Mouse (Mus musculus): ENCODE measurements around the gene Tysnd1. TPM values are rescaled to one million over a fixed set of nuclear protein-coding genes. Genes with fewer than 3 reads are reported as not detected.
A peak's percentile ranks its signal among the peaks of the same experiment; 100 is the strongest.

Gene Tysnd1
- 33.4 and 39.0 TPM in 2 replicates for polyA plus RNA-seq (2014; fragmentation: Nextera tagmentation; extraction: Ambion mirVana)

- Histone ChIP-seq H3K4me1 (replicated peaks; ENCODE audit: control insufficient read depth, insufficient read depth, low read length) (peaks cover 9% of the 10 kb centered on the region), H3K36me3 (ENCODE audit: control insufficient read depth, insufficient read depth, low read length) (peaks cover 11% of the 10 kb centered on the region; the same call in 1 of the 2 replicates), H3K9ac (ENCODE audit: low read length) (peak within 1 kb of the TSS; percentile 75), H3K27ac (ENCODE audit: low read depth, low read length) (no peak within 1 kb of the TSS), H3K4me2 (ENCODE audit: low read depth, low read length, severe bottlenecking) (peak within 1 kb of the TSS; percentile 100), H3K4me3 (ENCODE audit: low read depth, low read length) (peak within 1 kb of the TSS; percentile 88), H3K9me3 (ENCODE audit: control insufficient read depth, low read length) (no peaks in the 10 kb centered on the region), H3K27me3 (ENCODE audit: control insufficient read depth, insufficient read depth, low read length) (no peaks in the 10 kb centered on the region)
- DNase-seq (ENCODE audit: low spot score) (peak; percentile 97), ATAC-seq (replicated peaks; ENCODE audit: low FRiP score) (peak; percentile 99)
- WGBS, result under 1% methylated on average over 42 of the region's 42 CpGs
Observed at GRCm38 (mm10) chr10:61694870-61695670, at the start of gene Tysnd1. Tysnd1 (plus strand) TSS chr10:61695514.

GRCm38 (mm10) chr10:61646557-61646956, 48.8 kb upstream of the Tysnd1 start:
- Histone ChIP-seq H3K4me3 (ENCODE audit: low read depth, low read length) (no peak overlapping the region), H3K27ac (ENCODE audit: low read depth, low read length) (no peak overlapping the region), H3K4me2 (ENCODE audit: low read depth, low read length, severe bottlenecking) (no peak overlapping the region), H3K27me3 (ENCODE audit: control insufficient read depth, insufficient read depth, low read length) (no peaks in the 10 kb centered on the region), H3K9ac (ENCODE audit: low read length) (no peak overlapping the region), H3K36me3 (ENCODE audit: control insufficient read depth, insufficient read depth, low read length) (no peaks in the 10 kb centered on the region; the same call in 1 of the 2 replicates), H3K9me3 (ENCODE audit: control insufficient read depth, low read length) (no peaks in the 10 kb centered on the region), H3K4me1 (replicated peaks; ENCODE audit: control insufficient read depth, insufficient read depth, low read length) (0 out of 2 replicates have a peak, but pooled peaks cover 2% of the 10 kb centered on the region)
- ATAC-seq (replicated peaks; ENCODE audit: low FRiP score) (no peak), DNase-seq (ENCODE audit: low spot score) (no peak)
- 74% methylated on average over 7 of the region's 7 CpGs for WGBS

DNA sequence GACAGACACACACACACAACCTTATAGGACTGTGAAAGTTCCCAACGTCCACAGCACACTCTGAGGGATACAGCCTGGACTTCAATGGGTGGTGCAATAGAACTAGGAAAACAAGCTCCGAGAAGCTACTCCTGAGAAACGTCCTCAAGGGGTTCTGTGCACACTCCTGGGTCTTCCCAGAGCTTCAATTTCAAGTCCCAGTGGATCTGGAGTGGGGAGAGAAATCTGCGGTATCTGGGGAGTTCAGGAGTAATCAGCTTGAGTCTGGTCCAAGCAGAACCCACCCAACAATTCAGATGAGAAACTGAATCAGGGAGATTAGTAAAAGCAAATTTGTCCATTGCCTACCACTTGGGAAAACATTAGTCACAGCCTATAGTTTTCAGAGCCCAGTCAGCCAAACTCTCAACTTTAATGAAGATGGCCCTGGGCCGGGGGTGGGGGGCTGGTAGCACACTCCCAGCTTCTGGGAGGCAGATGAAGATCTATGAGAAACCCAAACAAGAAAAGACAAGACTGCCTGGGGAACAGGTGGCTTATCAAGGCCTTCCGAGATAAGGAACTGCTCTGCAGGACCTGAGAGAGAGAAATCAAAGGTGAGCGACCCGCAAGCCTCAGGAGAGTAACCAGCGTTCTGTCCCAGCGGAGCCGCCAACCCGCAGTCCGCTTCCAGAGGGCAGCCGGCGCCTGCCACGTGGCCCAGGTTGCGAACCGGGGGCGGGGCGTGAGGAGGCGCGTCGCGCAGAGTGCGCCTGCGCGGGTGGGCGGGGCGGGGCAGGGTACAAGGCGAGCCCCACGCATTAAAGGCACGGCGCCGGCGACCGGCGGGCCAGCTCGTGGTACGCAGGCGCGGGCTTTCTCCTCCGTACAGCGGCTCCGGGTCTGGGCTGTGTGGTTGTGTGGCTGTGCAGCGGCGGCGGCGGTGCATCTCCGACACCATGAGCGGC, 47.3 kb upstream of the Tysnd1 start, which contains the start of gene Ppa1:
Gene Ppa1 (plus strand): TSS at position 763 of the 947 bp plus-strand sequence.
- Histone ChIP-seq H3K36me3 (ENCODE audit: control insufficient read depth, insufficient read depth, low read length) (no peaks in the 10 kb centered on the region; the same call in 1 of the 2 replicates), H3K4me3 (ENCODE audit: low read depth, low read length) (peak within 1 kb of the TSS; percentile 78), H3K27me3 (ENCODE audit: control insufficient read depth, insufficient read depth, low read length) (no peaks in the 10 kb centered on the region), H3K27ac (ENCODE audit: low read depth, low read length) (peak within 1 kb of the TSS; percentile 31; the same call in 1 of the 2 replicates), H3K9ac (ENCODE audit: low read length) (peak within 1 kb of the TSS; percentile 84), H3K4me2 (ENCODE audit: low read depth, low read length, severe bottlenecking) (peak within 1 kb of the TSS; percentile 76), H3K4me1 (replicated peaks; ENCODE audit: control insufficient read depth, insufficient read depth, low read length) (0 out of 2 replicates have a peak, but pooled peaks cover 2% of the 10 kb centered on the region), H3K9me3 (ENCODE audit: control insufficient read depth, low read length) (no peaks in the 10 kb centered on the region)
- DNase-seq (ENCODE audit: low spot score) (peak; percentile 98), ATAC-seq (replicated peaks; ENCODE audit: low FRiP score) (peak; percentile 98)
- 4% methylated on average over 46 of the region's 50 CpGs for WGBS

DNA sequence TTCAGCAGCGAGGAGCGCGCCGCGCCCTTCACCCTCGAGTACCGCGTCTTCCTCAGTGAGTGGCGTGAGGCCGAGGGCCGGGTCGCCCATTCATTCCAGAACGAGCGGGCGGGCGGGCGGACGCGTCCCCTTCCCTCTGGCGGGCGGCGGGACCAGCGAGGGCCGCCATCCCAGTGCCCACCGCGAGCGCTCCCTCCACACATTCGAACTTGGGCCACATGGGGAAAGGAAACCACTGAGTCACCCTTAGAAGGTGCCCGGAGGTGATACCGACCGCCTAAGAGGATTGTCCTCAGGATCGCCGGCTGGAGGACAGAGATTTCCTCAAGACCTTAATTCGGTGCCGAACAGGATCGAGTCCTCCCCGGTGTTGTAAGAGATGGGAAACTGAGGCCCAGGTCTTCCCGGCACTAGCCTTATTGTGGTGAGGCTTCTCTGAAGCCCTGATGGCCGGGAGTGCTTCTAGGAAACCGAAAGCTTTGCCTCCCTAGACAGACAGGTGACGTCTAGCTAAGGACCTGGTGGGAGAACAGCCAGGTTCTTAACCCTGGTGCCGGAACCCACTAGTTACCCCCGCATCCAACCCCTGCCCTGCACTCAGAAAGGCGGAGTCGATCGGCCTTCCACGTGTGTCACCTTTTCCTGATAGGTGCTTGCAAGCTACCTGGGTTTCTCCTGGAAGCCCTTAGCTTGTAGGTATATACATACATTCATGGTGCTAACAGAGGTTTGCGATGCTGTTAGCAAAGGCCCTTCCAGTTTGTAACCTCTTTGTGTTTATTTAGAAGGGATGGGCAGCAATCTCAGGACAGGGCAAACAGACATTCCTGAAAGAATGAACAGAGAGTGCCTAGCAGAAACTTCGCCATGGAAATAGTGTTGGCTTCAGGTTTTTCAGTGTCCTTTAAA, 46.3 kb upstream of the Tysnd1 start:
- no peaks in the 10 kb centered on the region for H3K9me3 ChIP-seq (ENCODE audit: control insufficient read depth, low read length)
- H3K4me3 ChIP-seq (ENCODE audit: low read depth, low read length), result peak overlapping the region; percentile 78
- DNase-seq (ENCODE audit: low spot score) (no peak), ATAC-seq (replicated peaks; ENCODE audit: low FRiP score) (peak; percentile 8; the same call in 1 of the 2 replicates)
- peak overlapping the region; percentile 84 for H3K9ac ChIP-seq (ENCODE audit: low read length)
- 0 out of 2 replicates have a peak, but pooled peaks cover 2% of the 10 kb centered on the region for H3K4me1 ChIP-seq (replicated peaks; ENCODE audit: control insufficient read depth, insufficient read depth, low read length)
- H3K27me3 ChIP-seq (ENCODE audit: control insufficient read depth, insufficient read depth, low read length), result no peaks in the 10 kb centered on the region
- 1% methylated on average over 49 of the region's 49 CpGs for WGBS
- no peaks in the 10 kb centered on the region; the same call in 1 of the 2 replicates for H3K36me3 ChIP-seq (ENCODE audit: control insufficient read depth, insufficient read depth, low read length)
- peak overlapping the region; percentile 31; the same call in 1 of the 2 replicates for H3K27ac ChIP-seq (ENCODE audit: low read depth, low read length)
- H3K4me2 ChIP-seq (ENCODE audit: low read depth, low read length, severe bottlenecking), result peak overlapping the region; percentile 76

DNA sequence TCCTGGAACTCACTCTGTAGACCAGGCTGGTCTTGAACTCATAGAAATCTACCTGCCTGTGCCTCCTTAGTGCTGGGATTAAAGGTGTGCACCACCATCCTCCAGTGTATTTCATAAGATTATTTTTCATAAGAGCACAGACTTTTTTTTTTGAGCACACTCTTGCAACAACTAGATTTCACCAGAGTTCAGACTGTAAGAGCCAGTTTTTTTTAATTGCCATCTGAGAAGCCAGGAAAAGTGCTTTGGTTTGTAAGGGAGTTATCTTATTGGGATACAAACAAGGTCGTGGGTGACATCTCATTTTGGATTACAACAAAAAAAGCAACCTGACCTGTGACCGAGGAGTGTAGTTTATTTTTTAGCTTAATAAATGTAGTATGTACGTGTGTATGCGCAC, 41.2 kb upstream of the Tysnd1 start:
- Histone ChIP-seq H3K4me2 (ENCODE audit: low read depth, low read length, severe bottlenecking) (no peak overlapping the region), H3K27ac (ENCODE audit: low read depth, low read length) (no peak overlapping the region), H3K36me3 (ENCODE audit: control insufficient read depth, insufficient read depth, low read length) (no peaks in the 10 kb centered on the region; the same call in 1 of the 2 replicates), H3K9ac (ENCODE audit: low read length) (no peak overlapping the region), H3K4me1 (replicated peaks; ENCODE audit: control insufficient read depth, insufficient read depth, low read length) (no peaks in the 10 kb centered on the region), H3K4me3 (ENCODE audit: low read depth, low read length) (no peak overlapping the region), H3K27me3 (ENCODE audit: control insufficient read depth, insufficient read depth, low read length) (no peaks in the 10 kb centered on the region), H3K9me3 (ENCODE audit: control insufficient read depth, low read length) (no peaks in the 10 kb centered on the region)
- DNase-seq (ENCODE audit: low spot score) (no peak), ATAC-seq (replicated peaks; ENCODE audit: low FRiP score) (no peak)
- 92% methylated on average over 4 of the region's 4 CpGs for WGBS

DNA sequence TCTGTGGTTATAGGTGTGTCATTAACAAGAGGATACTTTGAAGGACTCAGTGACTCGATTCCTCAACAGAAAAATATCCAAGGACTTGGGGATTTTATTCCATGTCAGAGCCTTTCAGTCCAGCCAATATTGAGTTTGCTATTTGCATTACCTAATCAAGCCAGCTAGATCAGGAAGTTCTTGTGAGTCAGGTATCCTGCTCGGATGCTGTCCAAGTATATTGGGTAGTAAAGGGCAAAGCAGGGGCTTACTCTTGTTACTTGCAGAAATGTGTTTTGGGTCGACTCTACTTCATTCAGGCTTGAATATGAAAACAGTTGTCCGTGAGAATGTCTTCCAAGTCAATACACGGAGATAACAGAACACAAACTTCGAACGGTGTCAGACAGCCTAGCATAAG, 40.6 kb upstream of the Tysnd1 start:
- no peak for DNase-seq (ENCODE audit: low spot score)
- H3K27ac ChIP-seq (ENCODE audit: low read depth, low read length), result no peak overlapping the region
- H3K4me2 ChIP-seq (ENCODE audit: low read depth, low read length, severe bottlenecking), result no peak overlapping the region
- no peaks in the 10 kb centered on the region for H3K9me3 ChIP-seq (ENCODE audit: control insufficient read depth, low read length)
- no peak for ATAC-seq (replicated peaks; ENCODE audit: low FRiP score)
- H3K36me3 ChIP-seq (ENCODE audit: control insufficient read depth, insufficient read depth, low read length), result no peaks in the 10 kb centered on the region; the same call in 1 of the 2 replicates
- no peak overlapping the region for H3K4me3 ChIP-seq (ENCODE audit: low read depth, low read length)
- no peak overlapping the region for H3K9ac ChIP-seq (ENCODE audit: low read length)
- 90% methylated on average over 7 of the region's 7 CpGs for WGBS
- H3K4me1 ChIP-seq (replicated peaks; ENCODE audit: control insufficient read depth, insufficient read depth, low read length), result no peaks in the 10 kb centered on the region
- no peaks in the 10 kb centered on the region for H3K27me3 ChIP-seq (ENCODE audit: control insufficient read depth, insufficient read depth, low read length)

GRCm38 (mm10) chr10:61655188-61655587, 40.1 kb upstream of the Tysnd1 start:
- Histone ChIP-seq H3K4me1 (replicated peaks; ENCODE audit: control insufficient read depth, insufficient read depth, low read length) (no peaks in the 10 kb centered on the region), H3K9ac (ENCODE audit: low read length) (no peak overlapping the region), H3K9me3 (ENCODE audit: control insufficient read depth, low read length) (no peaks in the 10 kb centered on the region), H3K27me3 (ENCODE audit: control insufficient read depth, insufficient read depth, low read length) (no peaks in the 10 kb centered on the region), H3K4me2 (ENCODE audit: low read depth, low read length, severe bottlenecking) (no peak overlapping the region), H3K4me3 (ENCODE audit: low read depth, low read length) (no peak overlapping the region), H3K36me3 (ENCODE audit: control insufficient read depth, insufficient read depth, low read length) (no peaks in the 10 kb centered on the region; the same call in 1 of the 2 replicates), H3K27ac (ENCODE audit: low read depth, low read length) (no peak overlapping the region)
- no peak for ATAC-seq (replicated peaks; ENCODE audit: low FRiP score)
- WGBS, result 94% methylated on average over 3 of the region's 3 CpGs
- DNase-seq (ENCODE audit: low spot score), result no peak

Measured in forebrain, embryonic 11.5 days (tissue).